In genomic region chr10:79788386-79789158, GRCm38 (mm10) we compare ENCODE assay signal across 8 mouse cellular contexts. TPM values are rescaled to one million over a fixed set of nuclear protein-coding genes. Genes with fewer than 3 reads are reported as not detected.
DNase-seq lines count a peak whose midpoint lies in the region; ATAC-seq and TF ChIP-seq lines count a peak whose summit lies in the region.

No protein-coding gene starts in this region.

- H3K4me1 ChIP-seq in cortical plate, adult 2 months (ENCODE audit: control insufficient read depth, insufficient read depth, low read length): 0 out of 2 replicates have a peak, but pooled peaks cover 2% of the 10 kb centered on the region
- peaks cover 6% of the 10 kb centered on the region for H3K4me1 ChIP-seq in hindbrain, embryonic 15.5 days (replicated peaks)
- H3K4me1 ChIP-seq in liver, embryonic 16.5 days (ENCODE audit: control insufficient read depth, low read depth, low read length): peaks cover 5% of the 10 kb centered on the region

- ATAC-seq in hindbrain, embryonic 15.5 days (ENCODE audit: low FRiP score, low read depth): 0 out of 2 replicates have a peak, but pooled peaks have one; percentile 10
- ATAC-seq in liver, embryonic 16.5 days (ENCODE audit: low read depth): peak; percentile 12; the same call in 1 of the 2 replicates

- no peaks in the 10 kb centered on the region for H3K9me3 ChIP-seq in hindbrain, embryonic 15.5 days
- H3K9me3 ChIP-seq in liver, embryonic 16.5 days (replicated peaks; ENCODE audit: control insufficient read depth, low read length): no peaks in the 10 kb centered on the region

- H3K27ac ChIP-seq in cortical plate, adult 2 months (ENCODE audit: insufficient read depth, low read length): no peak overlapping the region
- H3K27ac ChIP-seq in hindbrain, embryonic 15.5 days (replicated peaks): no peak overlapping the region
- no peak overlapping the region for H3K27ac ChIP-seq in liver, embryonic 16.5 days (ENCODE audit: low read length)

- no peak overlapping the region for H3K4me2 ChIP-seq in hindbrain, embryonic 15.5 days
- no peak overlapping the region for H3K4me2 ChIP-seq in liver, embryonic 16.5 days (ENCODE audit: low read depth, low read length)

- TF ChIP-seq POLR2A in cortical plate, adult 2 months (IDR thresholded peaks at IDR 0.05; ENCODE audit: extremely low read depth, insufficient read depth, low read length): no peak

- 36% methylated on average over 7 of the region's 7 CpGs for WGBS in hindbrain, embryonic 15.5 days
- 11% methylated on average over 7 of the region's 7 CpGs for WGBS in liver, embryonic 16.5 days (ENCODE audit: insufficient replicate concordance)

- H3K9ac ChIP-seq in hindbrain, embryonic 15.5 days: no peak overlapping the region
- no peak overlapping the region for H3K9ac ChIP-seq in liver, embryonic 16.5 days (ENCODE audit: low read depth, low read length)

- TF ChIP-seq CTCF in cortical plate, adult 2 months (IDR thresholded peaks at IDR 0.05; ENCODE audit: extremely low read depth, insufficient read depth, low read length): peak; percentile 86

- H3K4me3 ChIP-seq in cortical plate, adult 2 months (ENCODE audit: insufficient read depth, low read length): no peak overlapping the region
- H3K4me3 ChIP-seq in hindbrain, embryonic 15.5 days: no peak overlapping the region
- H3K4me3 ChIP-seq in liver, embryonic 16.5 days (ENCODE audit: low read depth, low read length): no peak overlapping the region

- H3K36me3 ChIP-seq in hindbrain, embryonic 15.5 days: no peaks in the 10 kb centered on the region
- no peaks in the 10 kb centered on the region for H3K36me3 ChIP-seq in liver, embryonic 16.5 days (ENCODE audit: control insufficient read depth, insufficient read depth)

- DNase-seq in adrenal gland, adult (ENCODE audit: inconsistent age in 2 of 2, low spot score in 1 of 2): peak; percentile 73 to 93
- DNase-seq in adrenal gland, adult 8-10 months: no peak
- DNase-seq in right cerebral cortex, adult 18-20 months: peak; percentile 71
- DNase-seq in right cerebral cortex, postnatal 25 days: no peak
- peak; percentile 63 for DNase-seq in retina, postnatal 7 days (ENCODE audit: low read depth, low spot score)

- no peaks in the 10 kb centered on the region for H3K27me3 ChIP-seq in hindbrain, embryonic 15.5 days
- peaks cover 5% of the 10 kb centered on the region for H3K27me3 ChIP-seq in liver, embryonic 16.5 days (ENCODE audit: control insufficient read depth, insufficient read depth, low read depth, low read length)

RNA-seq across cellular contexts. Expression of gene Prss57, which starts 2.2 kb away (rescaled TPM):
- under 1 TPM in 2 of 4 experiments, not detected in 2; 0.13 to 0.38 TPM for total RNA-seq in adrenal gland, adult 8-10 months (2022)
- 1.4 and 2.1 TPM in 2 replicates for polyA plus RNA-seq in cortical plate, adult 2 months (2012; rRNA removed)
- polyA plus RNA-seq in hindbrain, embryonic 15.5 days (2015; fragmentation: Nextera tagmentation; extraction: Ambion mirVana): 0.27 and 0.28 TPM in 2 replicates
- polyA plus RNA-seq in liver, embryonic 16.5 days (2015; fragmentation: Nextera tagmentation; extraction: Ambion mirVana): 6.3 and 7.1 TPM in 2 replicates

RNA-seq across cellular contexts. Expression of gene Palm, which starts 4.8 kb away (rescaled TPM):
- 100 to 1,000 TPM in 2 of 4 experiments, 10 to 100 TPM in 2; 72.7 to 123 (median 96.1) TPM for total RNA-seq in adrenal gland, adult 8-10 months (2022)
- 294 and 331 TPM in 2 replicates for polyA plus RNA-seq in cortical plate, adult 2 months (2012; rRNA removed)
- polyA plus RNA-seq in hindbrain, embryonic 15.5 days (2015; fragmentation: Nextera tagmentation; extraction: Ambion mirVana): 277 and 303 TPM in 2 replicates
- polyA plus RNA-seq in liver, embryonic 16.5 days (2015; fragmentation: Nextera tagmentation; extraction: Ambion mirVana): 7.9 and 8.0 TPM in 2 replicates

RNA-seq across cellular contexts. Expression of gene Fstl3, which starts 11.5 kb away (rescaled TPM):
- 10 to 100 TPM in 2 of 4 experiments, 1 to 10 TPM in 2; 8.8 to 55.0 (median 26.2) TPM for total RNA-seq in adrenal gland, adult 8-10 months (2022)
- polyA plus RNA-seq in cortical plate, adult 2 months (2012; rRNA removed): 5.7 and 5.9 TPM in 2 replicates
- polyA plus RNA-seq in hindbrain, embryonic 15.5 days (2015; fragmentation: Nextera tagmentation; extraction: Ambion mirVana): 2.3 and 2.5 TPM in 2 replicates
- polyA plus RNA-seq in liver, embryonic 16.5 days (2015; fragmentation: Nextera tagmentation; extraction: Ambion mirVana): 1.0 TPM in 2 replicates

RNA-seq across cellular contexts. Expression of gene Rnf126, which starts 21.8 kb away (rescaled TPM):
- total RNA-seq in adrenal gland, adult 8-10 months (2022): 10 to 100 TPM; 45.2 to 61.9 (median 50.8) TPM
- 157 TPM in 2 replicates for polyA plus RNA-seq in cortical plate, adult 2 months (2012; rRNA removed)
- polyA plus RNA-seq in hindbrain, embryonic 15.5 days (2015; fragmentation: Nextera tagmentation; extraction: Ambion mirVana): 103 and 125 TPM in 2 replicates
- 17.4 and 26.2 TPM in 2 replicates for polyA plus RNA-seq in liver, embryonic 16.5 days (2015; fragmentation: Nextera tagmentation; extraction: Ambion mirVana)

RNA-seq across cellular contexts. Expression of gene Misp, which starts 32.2 kb away (rescaled TPM):
- under 1 TPM; 0.64 to 0.95 (median 0.70) TPM for total RNA-seq in adrenal gland, adult 8-10 months (2022)
- 0.13 and 0.21 TPM in 2 replicates for polyA plus RNA-seq in cortical plate, adult 2 months (2012; rRNA removed)
- 0.49 and 0.92 TPM in 2 replicates for polyA plus RNA-seq in hindbrain, embryonic 15.5 days (2015; fragmentation: Nextera tagmentation; extraction: Ambion mirVana)
- 0.43 and 1.4 TPM in 2 replicates for polyA plus RNA-seq in liver, embryonic 16.5 days (2015; fragmentation: Nextera tagmentation; extraction: Ambion mirVana)

Comparison
In these comparisons a context has a peak if more than half of its experiments do, and no peak if none do; other contexts are left out.
1. DNase-seq: peak in adrenal gland, adult (2 of 2), right cerebral cortex, adult 18-20 months (single experiment) and retina, postnatal 7 days (single experiment); none in adrenal gland, adult 8-10 months (single experiment) and right cerebral cortex, postnatal 25 days (single experiment).
2. RNA of gene Palm, which starts 4.8 kb away (polyA plus RNA-seq): 277 to 303 TPM in hindbrain, embryonic 15.5 days and 294 to 331 TPM in cortical plate, adult 2 months; 7.9 to 8.0 TPM in liver, embryonic 16.5 days; every median in the first group is over 10 times any median in the second.